Mouse (Mus musculus): ENCODE measurements around the gene Mrps16. TPM values are rescaled to one million over a fixed set of nuclear protein-coding genes. Genes with fewer than 3 reads are reported as not detected.

Gene Mrps16
- polyA plus RNA-seq, 1 experiment from 2014 or later = 62.8 TPM

- DNase-seq (peak; percentile 63), ATAC-seq (ENCODE audit: low FRiP score, low TSS enrichment) (no peak)
- no peak overlapping the region for H3K27ac ChIP-seq (replicated peaks; ENCODE audit: low read depth, low read length)
- no peak overlapping the region for H3K4me2 ChIP-seq (ENCODE audit: low read length)
- 48% methylated on average over 13 of the region's 13 CpGs for WGBS
- no peak overlapping the region for H3K9ac ChIP-seq (replicated peaks; ENCODE audit: low read length)
- H3K36me3 ChIP-seq (ENCODE audit: control insufficient read depth, insufficient read depth, low read length) = peaks cover 78% of the 10 kb centered on the region
- no peaks in the 10 kb centered on the region for H3K27me3 ChIP-seq (ENCODE audit: control insufficient read depth, insufficient read depth, low read length)
- H3K4me1 ChIP-seq (ENCODE audit: control insufficient read depth, insufficient read depth, low read length) = no peaks in the 10 kb centered on the region
- H3K9me3 ChIP-seq (ENCODE audit: control insufficient read depth, low read length) = no peaks in the 10 kb centered on the region
- no peak overlapping the region for H3K4me3 ChIP-seq (replicated peaks; ENCODE audit: low read depth, low read length)
Measured at GRCm38 (mm10) chr14:20378313-20379061, 14.9 kb downstream of the Mrps16 start.

GRCm38 (mm10) chr14:20377112-20377521, 16.3 kb downstream of the Mrps16 start:
- 88% methylated on average over 4 of the region's 4 CpGs for WGBS

GRCm38 (mm10) chr14:20371854-20372253, 21.6 kb downstream of the Mrps16 start:
- no peak overlapping the region for H3K4me3 ChIP-seq (replicated peaks; ENCODE audit: low read depth, low read length)
- H3K36me3 ChIP-seq (ENCODE audit: control insufficient read depth, insufficient read depth, low read length) = peaks cover 65% of the 10 kb centered on the region
- no peaks in the 10 kb centered on the region for H3K9me3 ChIP-seq (ENCODE audit: control insufficient read depth, low read length)
- no peaks in the 10 kb centered on the region for H3K27me3 ChIP-seq (ENCODE audit: control insufficient read depth, insufficient read depth, low read length)
- no peak overlapping the region for H3K27ac ChIP-seq (replicated peaks; ENCODE audit: low read depth, low read length)
- H3K4me2 ChIP-seq (ENCODE audit: low read length) = no peak overlapping the region
- no peak overlapping the region for H3K9ac ChIP-seq (replicated peaks; ENCODE audit: low read length)
- WGBS = 98% methylated on average over 1 of the region's 1 CpGs
- ATAC-seq (ENCODE audit: low FRiP score, low TSS enrichment) (no peak), DNase-seq (no peak)
- H3K4me1 ChIP-seq (ENCODE audit: control insufficient read depth, insufficient read depth, low read length) = no peaks in the 10 kb centered on the region

More at GRCm38 (mm10) chr14:20377112-20377521, 16.3 kb downstream of the Mrps16 start:
- Histone ChIP-seq H3K36me3 (ENCODE audit: control insufficient read depth, insufficient read depth, low read length) (peaks cover 78% of the 10 kb centered on the region), H3K4me3 (replicated peaks; ENCODE audit: low read depth, low read length) (no peak overlapping the region), H3K4me1 (ENCODE audit: control insufficient read depth, insufficient read depth, low read length) (no peaks in the 10 kb centered on the region), H3K9me3 (ENCODE audit: control insufficient read depth, low read length) (no peaks in the 10 kb centered on the region), H3K27me3 (ENCODE audit: control insufficient read depth, insufficient read depth, low read length) (no peaks in the 10 kb centered on the region), H3K4me2 (ENCODE audit: low read length) (no peak overlapping the region), H3K27ac (replicated peaks; ENCODE audit: low read depth, low read length) (no peak overlapping the region), H3K9ac (replicated peaks; ENCODE audit: low read length) (no peak overlapping the region)
- no peak for ATAC-seq (ENCODE audit: low FRiP score, low TSS enrichment)
- DNase-seq = no peak

GRCm38 (mm10) chr14:20370798-20371197, 22.6 kb downstream of the Mrps16 start:
- WGBS = 90% methylated on average over 7 of the region's 7 CpGs
- no peaks in the 10 kb centered on the region for H3K27me3 ChIP-seq (ENCODE audit: control insufficient read depth, insufficient read depth, low read length)
- H3K4me1 ChIP-seq (ENCODE audit: control insufficient read depth, insufficient read depth, low read length) = no peaks in the 10 kb centered on the region
- no peak overlapping the region for H3K27ac ChIP-seq (replicated peaks; ENCODE audit: low read depth, low read length)
- no peaks in the 10 kb centered on the region for H3K9me3 ChIP-seq (ENCODE audit: control insufficient read depth, low read length)
- H3K4me2 ChIP-seq (ENCODE audit: low read length) = no peak overlapping the region
- no peak overlapping the region for H3K9ac ChIP-seq (replicated peaks; ENCODE audit: low read length)
- DNase-seq (no peak), ATAC-seq (ENCODE audit: low FRiP score, low TSS enrichment) (no peak)
- H3K4me3 ChIP-seq (replicated peaks; ENCODE audit: low read depth, low read length) = no peak overlapping the region
- peaks cover 64% of the 10 kb centered on the region for H3K36me3 ChIP-seq (ENCODE audit: control insufficient read depth, insufficient read depth, low read length)

- no peak for ATAC-seq (ENCODE audit: low FRiP score, low TSS enrichment)
- Histone ChIP-seq H3K9me3 (ENCODE audit: control insufficient read depth, low read length) (no peaks in the 10 kb centered on the region), H3K4me2 (ENCODE audit: low read length) (no peak overlapping the region), H3K36me3 (ENCODE audit: control insufficient read depth, insufficient read depth, low read length) (peaks cover 66% of the 10 kb centered on the region), H3K4me1 (ENCODE audit: control insufficient read depth, insufficient read depth, low read length) (no peaks in the 10 kb centered on the region), H3K27ac (replicated peaks; ENCODE audit: low read depth, low read length) (no peak overlapping the region), H3K9ac (replicated peaks; ENCODE audit: low read length) (no peak overlapping the region), H3K4me3 (replicated peaks; ENCODE audit: low read depth, low read length) (no peak overlapping the region), H3K27me3 (ENCODE audit: control insufficient read depth, insufficient read depth, low read length) (no peaks in the 10 kb centered on the region)
- DNase-seq = no peak
- 93% methylated on average over 3 of the region's 3 CpGs for WGBS
Measured at GRCm38 (mm10) chr14:20368271-20368670, 25.2 kb downstream of the Mrps16 start.

- Histone ChIP-seq H3K36me3 (ENCODE audit: control insufficient read depth, insufficient read depth, low read length) (peaks cover 88% of the 10 kb centered on the region), H3K4me2 (ENCODE audit: low read length) (no peak overlapping the region), H3K27ac (replicated peaks; ENCODE audit: low read depth, low read length) (no peak overlapping the region), H3K4me3 (replicated peaks; ENCODE audit: low read depth, low read length) (no peak overlapping the region), H3K9me3 (ENCODE audit: control insufficient read depth, low read length) (no peaks in the 10 kb centered on the region), H3K4me1 (ENCODE audit: control insufficient read depth, insufficient read depth, low read length) (no peaks in the 10 kb centered on the region), H3K9ac (replicated peaks; ENCODE audit: low read length) (no peak overlapping the region), H3K27me3 (ENCODE audit: control insufficient read depth, insufficient read depth, low read length) (no peaks in the 10 kb centered on the region)
- WGBS = 94% methylated on average over 4 of the region's 4 CpGs
- no peak for ATAC-seq (ENCODE audit: low FRiP score, low TSS enrichment)
- DNase-seq = no peak
Measured at GRCm38 (mm10) chr14:20363230-20363629, 30.2 kb downstream of the Mrps16 start.

- Histone ChIP-seq H3K4me1 (ENCODE audit: control insufficient read depth, insufficient read depth, low read length) (peaks cover 18% of the 10 kb centered on the region), H3K4me2 (ENCODE audit: low read length) (peak within 1 kb of the TSS; percentile 88), H3K27me3 (ENCODE audit: control insufficient read depth, insufficient read depth, low read length) (no peaks in the 10 kb centered on the region), H3K9ac (replicated peaks; ENCODE audit: low read length) (peak within 1 kb of the TSS; percentile 85), H3K9me3 (ENCODE audit: control insufficient read depth, low read length) (no peaks in the 10 kb centered on the region), H3K27ac (replicated peaks; ENCODE audit: low read depth, low read length) (peak within 1 kb of the TSS; percentile 95), H3K36me3 (ENCODE audit: control insufficient read depth, insufficient read depth, low read length) (peaks cover 30% of the 10 kb centered on the region), H3K4me3 (replicated peaks; ENCODE audit: low read depth, low read length) (peak within 1 kb of the TSS; percentile 90)
- peak; percentile 99 for DNase-seq
- peak; percentile 98 for ATAC-seq (ENCODE audit: low FRiP score, low TSS enrichment)
- under 1% methylated on average over 40 of the region's 42 CpGs for WGBS
Measured at GRCm38 (mm10) chr14:20347991-20348541, 45.4 kb downstream of the Mrps16 start, which contains the start of the genes Ecd and Fam149b. Ecd (minus strand) TSS chr14:20348121. Fam149b (plus strand) TSS chr14:20348162.

GRCm38 (mm10) chr14:20347441-20347990, 45.9 kb downstream of the Mrps16 start:
- Histone ChIP-seq H3K4me3 (replicated peaks; ENCODE audit: low read depth, low read length) (peak overlapping the region; percentile 90), H3K27me3 (ENCODE audit: control insufficient read depth, insufficient read depth, low read length) (no peaks in the 10 kb centered on the region), H3K4me1 (ENCODE audit: control insufficient read depth, insufficient read depth, low read length) (peaks cover 18% of the 10 kb centered on the region), H3K9me3 (ENCODE audit: control insufficient read depth, low read length) (no peaks in the 10 kb centered on the region), H3K27ac (replicated peaks; ENCODE audit: low read depth, low read length) (peak overlapping the region; percentile 95), H3K4me2 (ENCODE audit: low read length) (peak overlapping the region; percentile 88), H3K36me3 (ENCODE audit: control insufficient read depth, insufficient read depth, low read length) (peaks cover 28% of the 10 kb centered on the region), H3K9ac (replicated peaks; ENCODE audit: low read length) (peak overlapping the region; percentile 70)
- DNase-seq = no peak
- peak; percentile 78 for ATAC-seq (ENCODE audit: low FRiP score, low TSS enrichment)
- WGBS = 4% methylated on average over 15 of the region's 15 CpGs
